Comparison of ENCODE assay signal across 11 mouse cellular contexts in the genomic region with DNA sequence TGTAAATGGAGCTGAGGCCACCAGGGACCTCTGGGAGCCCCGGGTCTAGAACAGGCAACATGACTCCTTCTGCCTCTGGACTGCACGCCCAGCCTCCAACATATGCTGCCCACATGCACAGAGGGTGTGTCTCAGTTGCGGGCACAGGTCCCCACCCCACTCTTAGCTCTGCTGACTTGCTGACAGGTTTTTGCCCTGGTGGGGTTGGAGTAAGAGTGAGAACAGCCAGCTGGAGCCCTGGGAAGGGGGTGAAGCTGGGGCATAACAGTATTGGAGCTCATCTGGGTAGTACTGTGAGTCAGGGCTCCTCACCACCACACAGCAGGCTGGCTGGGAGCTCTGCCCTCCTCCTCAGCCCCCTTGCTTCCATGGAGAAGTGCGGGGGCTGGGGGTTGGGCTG.
DNase-seq lines count a peak whose midpoint lies in the region; ATAC-seq and TF ChIP-seq lines count a peak whose summit lies in the region.
"Had no signal": no experiment of that assay in that cellular context is flagged by ENCODE, and none has a peak within 500 bp of the region (broad histone marks: within the 10 kb centered on the region; RNA-seq: fewer than 3 reads in every experiment).

No protein-coding gene starts in this region.

- no peak overlapping the region for H3K27ac ChIP-seq in heart, embryonic 15.5 days
- H3K27ac ChIP-seq in brown adipose tissue, adult 24 weeks (replicated peaks; ENCODE audit: low read depth, low read length) = peak overlapping the region; percentile 82
- H3K27ac ChIP-seq in liver, embryonic 16.5 days (ENCODE audit: low read length) = peak overlapping the region; percentile 41; the same call in 1 of the 2 replicates
- H3K27ac ChIP-seq in hindbrain, postnatal 0 days = no peak overlapping the region
- H3K27ac ChIP-seq: lung, embryonic 15.5 days had no signal

- no peak for DNase-seq in heart, postnatal 10 days
- DNase-seq in 3T3-L1 (ENCODE audit: low read depth, low spot score) = peak; percentile 50
- no peak for DNase-seq in right cerebral cortex, postnatal 36 days (ENCODE audit: low spot score in 2 of 2)
- no peak for DNase-seq in hindbrain, postnatal 0 days (ENCODE audit: low spot score)
- no peak for DNase-seq in gastrocnemius, postnatal 25 days
- DNase-seq: cerebellum, adult 9-10 months; spleen, adult 18-20 months had no signal

- peaks cover 13% of the 10 kb centered on the region for H3K4me1 ChIP-seq in heart, embryonic 15.5 days (replicated peaks)
- H3K4me1 ChIP-seq in brown adipose tissue, adult 24 weeks (ENCODE audit: control insufficient read depth, insufficient read depth, insufficient read length, low read length) = peaks cover 54% of the 10 kb centered on the region
- no peaks in the 10 kb centered on the region; the same call in none of the 2 replicates for H3K4me1 ChIP-seq in liver, embryonic 16.5 days (ENCODE audit: control insufficient read depth, low read depth, low read length)
- H3K4me1 ChIP-seq in hindbrain, postnatal 0 days (ENCODE audit: insufficient read depth, low read length) = no peaks in the 10 kb centered on the region

- 67% methylated on average over 4 of the region's 4 CpGs for WGBS in heart, embryonic 15.5 days
- 49% methylated on average over 4 of the region's 4 CpGs for WGBS in liver, embryonic 16.5 days (ENCODE audit: insufficient replicate concordance)
- 83% methylated on average over 4 of the region's 4 CpGs for WGBS in hindbrain, postnatal 0 days

- no peak for TF ChIP-seq CTCF in hindbrain, postnatal 0 days (IDR thresholded peaks at IDR 0.05; ENCODE audit: low read depth)

- ATAC-seq in heart, embryonic 15.5 days (replicated peaks; ENCODE audit: insufficient number of reproducible peaks, insufficient read depth, low FRiP score, low read depth) = peak; percentile 33; the same call in 1 of the 2 replicates
- ATAC-seq in liver, embryonic 16.5 days (ENCODE audit: low read depth) = 0 out of 2 replicates have a peak, but pooled peaks have one; percentile 9
- no peak for ATAC-seq in hindbrain, postnatal 0 days

- H3K4me2 ChIP-seq in heart, embryonic 15.5 days = no peak overlapping the region
- H3K4me2 ChIP-seq in liver, embryonic 16.5 days (ENCODE audit: low read depth, low read length) = no peak overlapping the region
- H3K4me2 ChIP-seq in hindbrain, postnatal 0 days (ENCODE audit: low read depth, low read length) = no peak overlapping the region
- H3K4me2 ChIP-seq: lung, embryonic 15.5 days had no signal

- no peak overlapping the region for H3K4me3 ChIP-seq in heart, embryonic 15.5 days
- H3K4me3 ChIP-seq in brown adipose tissue, adult 24 weeks (ENCODE audit: insufficient read depth, low read depth, low read length) = no peak overlapping the region
- no peak overlapping the region for H3K4me3 ChIP-seq in liver, embryonic 16.5 days (ENCODE audit: low read depth, low read length)
- no peak overlapping the region for H3K4me3 ChIP-seq in hindbrain, postnatal 0 days (ENCODE audit: low read length)
- H3K4me3 ChIP-seq: lung, embryonic 15.5 days had no signal

- H3K36me3 ChIP-seq in heart, embryonic 15.5 days = no peaks in the 10 kb centered on the region
- no peaks in the 10 kb centered on the region for H3K36me3 ChIP-seq in liver, embryonic 16.5 days (ENCODE audit: control insufficient read depth, insufficient read depth)
- H3K36me3 ChIP-seq in hindbrain, postnatal 0 days (ENCODE audit: insufficient read depth, low read length) = no peaks in the 10 kb centered on the region
- H3K36me3 ChIP-seq: lung, embryonic 15.5 days had no signal

- H3K9ac ChIP-seq in heart, embryonic 15.5 days = no peak overlapping the region
- no peak overlapping the region for H3K9ac ChIP-seq in liver, embryonic 16.5 days (ENCODE audit: low read depth, low read length)
- H3K9ac ChIP-seq in hindbrain, postnatal 0 days (replicated peaks; ENCODE audit: low read length) = no peak overlapping the region
- H3K9ac ChIP-seq: lung, embryonic 15.5 days had no signal

- no peaks in the 10 kb centered on the region for H3K27me3 ChIP-seq in heart, embryonic 15.5 days
- H3K27me3 ChIP-seq in liver, embryonic 16.5 days (ENCODE audit: control insufficient read depth, insufficient read depth, low read depth, low read length) = no peaks in the 10 kb centered on the region
- H3K27me3 ChIP-seq in hindbrain, postnatal 0 days (ENCODE audit: insufficient read depth, low read length) = no peaks in the 10 kb centered on the region
- H3K27me3 ChIP-seq: lung, embryonic 15.5 days had no signal

- intact Hi-C loops in heart, postnatal 10 days (cut with DNase I) = no loop called here

- H3K9me3 ChIP-seq in heart, embryonic 15.5 days (replicated peaks) = no peaks in the 10 kb centered on the region
- no peaks in the 10 kb centered on the region for H3K9me3 ChIP-seq in liver, embryonic 16.5 days (replicated peaks; ENCODE audit: control insufficient read depth, low read length)
- no peaks in the 10 kb centered on the region for H3K9me3 ChIP-seq in hindbrain, postnatal 0 days (ENCODE audit: low read length)
- H3K9me3 ChIP-seq: lung, embryonic 15.5 days had no signal

Comparison
In these comparisons a context has a peak if more than half of its experiments do, and no peak if none do; other contexts are left out.
1. H3K27ac ChIP-seq: peak in brown adipose tissue, adult 24 weeks (single experiment) and liver, embryonic 16.5 days (single experiment); none in heart, embryonic 15.5 days (single experiment) and hindbrain, postnatal 0 days (single experiment).